Mouse (Mus musculus) CH12.LX (cell line): ENCODE results near the gene Atrnl1. TPM values are rescaled to one million over a fixed set of nuclear protein-coding genes. Genes with fewer than 3 reads are reported as not detected.

Experiments used
- DNase-seq: peaks from one replicate; pipeline ENCODE4 v3.0.0-alpha.2; 2013; ENCODE audit errors: extremely low read depth
- H3K27ac ChIP-seq: 2 replicates; pipeline ENCODE4 v1.5.1; 2012; ENCODE audit warnings: low read depth, mild to moderate bottlenecking, control low read depth, moderate library complexity; ENCODE audit not compliant: insufficient read depth
- H3K27me3 ChIP-seq: replicated peaks from 2 replicates; pipeline ENCODE3; 2012; ENCODE audit warnings: inconsistent platforms
- H3K36me3 ChIP-seq, 2 experiments: replicated peaks in 1 of 2; 2 replicates each; pipeline versions ENCODE3 to v1.6.1; 2012; ENCODE audit warnings: inconsistent platforms in 1 of 2, low read length in 1 of 2, mild to moderate bottlenecking in 1 of 2, mixed read lengths in 1 of 2, moderate library complexity in 1 of 2; ENCODE audit not compliant: control insufficient read depth in 1 of 2, insufficient read depth in 1 of 2
- H3K4me1 ChIP-seq, 2 experiments: 2 replicates each; pipeline ENCODE4 v1.6.1; 2012; ENCODE audit warnings: inconsistent platforms in 1 of 2, moderate library complexity in 1 of 2; ENCODE audit not compliant: insufficient read depth in 2 of 2, control insufficient read depth in 1 of 2
- H3K4me2 ChIP-seq: 2 replicates; pipeline ENCODE4 v1.6.1; 2012; ENCODE audit warnings: low read depth, mild to moderate bottlenecking, control low read depth; ENCODE audit not compliant: poor library complexity, insufficient read depth, severe bottlenecking
- H3K4me3 ChIP-seq, 3 experiments: fragments of 150-350 bp in 1 of 3; sonication (generic) in 1 of 3; replicated peaks in 1 of 3; 2 replicates each; pipeline versions ENCODE3 to v1.5.1; 2011 to 2012; ENCODE audit warnings: low read depth in 2 of 3, low read length in 2 of 3, mild to moderate bottlenecking in 2 of 3, moderate library complexity in 2 of 3, control low read depth in 1 of 3, improper control_type of control experiment in 1 of 3, inconsistent platforms in 1 of 3, mixed read lengths in 1 of 3; ENCODE audit not compliant: poor library complexity in 1 of 3
- H3K79me2 ChIP-seq: replicated peaks from 2 replicates; pipeline ENCODE4 v1.6.1; 2012; ENCODE audit warnings: mild to moderate bottlenecking, moderate library complexity; ENCODE audit not compliant: control insufficient read depth, poor library complexity, insufficient read depth, severe bottlenecking; ENCODE audit errors: extremely low read depth
- H3K9ac ChIP-seq: 2 replicates; pipeline ENCODE4 v1.6.1; 2012; ENCODE audit warnings: low read depth, mild to moderate bottlenecking, control low read depth, moderate library complexity; ENCODE audit not compliant: insufficient read depth
- H3K9me3 ChIP-seq: replicated peaks from 2 replicates; pipeline ENCODE3; 2012; ENCODE audit warnings: low read length, inconsistent platforms, mixed read lengths
- BHLHE40 ChIP-seq: IDR thresholded peaks from 2 replicates; pipeline ENCODE4 v1.6.1; 2011; ENCODE audit warnings: mild to moderate bottlenecking, low read depth, low read length, improper control_type of control experiment
- CHD2 ChIP-seq: IDR thresholded peaks from 2 replicates; pipeline ENCODE4 v1.6.1; 2011; ENCODE audit warnings: low read length, improper control_type of control experiment
- CTCF ChIP-seq, 2 experiments: IDR thresholded peaks in 1 of 2; conservative IDR thresholded peaks in 1 of 2; 2 replicates each; pipeline ENCODE4 v1.5.1; 2011 to 2012; ENCODE audit warnings: low read depth in 2 of 2, low read length in 2 of 2, improper control_type of control experiment in 1 of 2, inconsistent platforms in 1 of 2, mild to moderate bottlenecking in 1 of 2, moderate library complexity in 1 of 2
- ELF1 ChIP-seq: IDR thresholded peaks from 2 replicates; pipeline ENCODE4 v1.6.1; 2014; ENCODE audit warnings: low read depth, mild to moderate bottlenecking, inconsistent platforms, low read length, improper control_type of control experiment
- EP300 ChIP-seq: IDR thresholded peaks from 2 replicates; pipeline ENCODE4 v1.6.1; 2011; ENCODE audit warnings: low read length, improper control_type of control experiment
- GABPA ChIP-seq: IDR thresholded peaks from 2 replicates; pipeline ENCODE4 v1.6.1; 2012; ENCODE audit warnings: low read depth, low read length, improper control_type of control experiment, inconsistent platforms; ENCODE audit not compliant: insufficient replicate concordance
- HCFC1 ChIP-seq: IDR thresholded peaks from 2 replicates; pipeline ENCODE4 v1.6.1; 2012; ENCODE audit warnings: low read depth, mild to moderate bottlenecking, inconsistent platforms, low read length, improper control_type of control experiment
- IRF4 ChIP-seq: IDR thresholded peaks from 2 replicates; pipeline ENCODE4 v1.6.1; 2014; ENCODE audit warnings: low read depth, mild to moderate bottlenecking, inconsistent platforms, low read length, improper control_type of control experiment
- JUN ChIP-seq: IDR thresholded peaks from 2 replicates; pipeline ENCODE4 v1.6.1; 2011; ENCODE audit warnings: low read depth, mild to moderate bottlenecking, low read length, improper control_type of control experiment, moderate library complexity; ENCODE audit not compliant: insufficient read depth
- JUND ChIP-seq: conservative IDR thresholded peaks from 2 replicates; pipeline ENCODE4 v1.6.1; 2011; ENCODE audit warnings: low read depth, low read length, improper control_type of control experiment
- KAT2A ChIP-seq: IDR thresholded peaks from 2 replicates; pipeline ENCODE4 v1.6.1; 2012; ENCODE audit warnings: low read length, improper control_type of control experiment, inconsistent platforms; ENCODE audit not compliant: insufficient replicate concordance
- MAX ChIP-seq: IDR thresholded peaks from 2 replicates; pipeline ENCODE4 v1.6.1; 2011; ENCODE audit warnings: low read length, improper control_type of control experiment
- MAZ ChIP-seq: IDR thresholded peaks from 2 replicates; pipeline ENCODE4 v1.6.1; 2012; ENCODE audit warnings: low read depth, mild to moderate bottlenecking, inconsistent platforms, low read length, improper control_type of control experiment, moderate library complexity
- MEF2A ChIP-seq: IDR thresholded peaks from 2 replicates; pipeline ENCODE4 v1.6.1; 2014; ENCODE audit warnings: low read depth, mild to moderate bottlenecking, inconsistent platforms, low read length, improper control_type of control experiment, borderline replicate concordance
- MYC ChIP-seq: IDR thresholded peaks from 2 replicates; pipeline ENCODE4 v1.6.1; 2011; ENCODE audit warnings: low read depth, mild to moderate bottlenecking, improper control_type of control experiment, low read length
- NELFE ChIP-seq: IDR thresholded peaks from 2 replicates; pipeline ENCODE4 v1.6.1; 2011; ENCODE audit warnings: low read depth, low read length, improper control_type of control experiment
- NRF1 ChIP-seq: IDR thresholded peaks from 2 replicates; pipeline ENCODE4 v1.6.1; 2014; ENCODE audit warnings: low read depth, mild to moderate bottlenecking, inconsistent platforms, low read length, improper control_type of control experiment, moderate library complexity
- POLR2AphosphoS2 ChIP-seq: IDR thresholded peaks from 2 replicates; pipeline ENCODE4 v1.6.1; 2011; ENCODE audit warnings: low read depth, low read length, improper control_type of control experiment
- RAD21 ChIP-seq: IDR thresholded peaks from 2 replicates; pipeline ENCODE4 v1.6.1; 2011; ENCODE audit warnings: low read depth, mild to moderate bottlenecking, low read length, improper control_type of control experiment, moderate library complexity
- RCOR1 ChIP-seq: conservative IDR thresholded peaks from 2 replicates; pipeline ENCODE4 v1.6.1; 2012; ENCODE audit warnings: low read depth, mild to moderate bottlenecking, inconsistent platforms, low read length, improper control_type of control experiment
- SIN3A ChIP-seq: IDR thresholded peaks from 2 replicates; pipeline ENCODE4 v1.6.1; 2012; ENCODE audit warnings: low read length, improper control_type of control experiment, inconsistent platforms
- SMC3 ChIP-seq: IDR thresholded peaks from 2 replicates; pipeline ENCODE4 v1.6.1; 2011; ENCODE audit warnings: low read depth, low read length, improper control_type of control experiment
- TBP ChIP-seq: conservative IDR thresholded peaks from 2 replicates; pipeline ENCODE4 v1.6.1; 2011; ENCODE audit warnings: low read depth, low read length, improper control_type of control experiment
- UBTF ChIP-seq: IDR thresholded peaks from 2 replicates; pipeline ENCODE4 v1.6.1; 2012; ENCODE audit warnings: low read depth, mild to moderate bottlenecking, inconsistent platforms, low read length, improper control_type of control experiment, moderate library complexity
- USF1 ChIP-seq: IDR thresholded peaks from 2 replicates; pipeline ENCODE4 v1.6.1; 2014; ENCODE audit warnings: low read depth, mild to moderate bottlenecking, inconsistent platforms, low read length, improper control_type of control experiment
- USF2 ChIP-seq: conservative IDR thresholded peaks from 2 replicates; pipeline ENCODE4 v1.6.1; 2011; ENCODE audit warnings: low read depth, low read length, improper control_type of control experiment
- ZC3H11A ChIP-seq: IDR thresholded peaks from 2 replicates; pipeline ENCODE4 v1.6.1; 2012; ENCODE audit warnings: low read depth, mild to moderate bottlenecking, inconsistent platforms, low read length, improper control_type of control experiment
- ZKSCAN1 ChIP-seq: IDR thresholded peaks from 2 replicates; pipeline ENCODE4 v1.6.1; 2012; ENCODE audit warnings: low read depth, inconsistent platforms, low read length, improper control_type of control experiment, borderline replicate concordance
- ZMIZ1 ChIP-seq: IDR thresholded peaks from 2 replicates; pipeline ENCODE4 v1.6.1; 2012; ENCODE audit warnings: low read depth, mild to moderate bottlenecking, inconsistent platforms, low read length, improper control_type of control experiment
- dilution Hi-C: fragments of 300-500 bp; cut with MboI; formaldehyde crosslinking; loops from 2 replicates; pipeline ENCODE4 v1.14.3; 2020; ENCODE audit warnings: low sequenced_read_pairs; ENCODE audit not compliant: extremely low pct_unique_long_range_greater_than_20kb, extremely low pct_ligation_motif_present
- in situ Hi-C: fragments of 300-500 bp; cut with MboI; formaldehyde crosslinking; loops from 3 replicates; pipeline ENCODE4 v1.14.3; 2019; ENCODE audit warnings: low sequenced_read_pairs, low pct_ligation_motif_present, low pct_unique_long_range_greater_than_20kb, mixed read lengths
- polyA plus RNA-seq: library from polyadenylated mRNA; unstranded; fragments of >175 nt; gene quantifications from 2 replicates; pipeline ENCODE4 v1.2.1, GENCODE M21; 2012; ENCODE audit warnings: low read depth; ENCODE audit not compliant: insufficient read length
- total RNA-seq, 2 experiments: library from RNA; depleted of rRNA; stranded (reverse); fragments of 300-350 nt in 1 of 2; fragments of >200 nt in 1 of 2; gene quantifications; 2 replicates each; pipeline ENCODE4 v1.2.3; 2012 to 2014

Gene Atrnl1
- total and polyA plus RNA-seq, 3 experiments = 1.9 TPM

GRCm38 (mm10) chr19:58025053-58025452, 414.2 kb downstream of the Atrnl1 start:
- dilution Hi-C loops = no loop called here

GRCm38 (mm10) chr19:58029661-58030060, 418.8 kb downstream of the Atrnl1 start:
- Histone ChIP-seq H3K4me2 (no peak overlapping the region), H3K27ac (no peak overlapping the region), H3K79me2 (no peaks in the 10 kb centered on the region), H3K4me3 (no peak overlapping the region), H3K9me3 (peaks cover 4% of the 10 kb centered on the region), H3K9ac (no peak overlapping the region), H3K4me1 (no peaks in the 10 kb centered on the region), H3K27me3 (no peaks in the 10 kb centered on the region), H3K36me3 (no peaks in the 10 kb centered on the region)
- in situ Hi-C loops (no loop called here), dilution Hi-C loops (no loop called here)
- TF ChIP-seq SIN3A (no peak), NELFE (no peak), USF1 (no peak), RAD21 (no peak), KAT2A (no peak), JUND (no peak), NRF1 (no peak), ZKSCAN1 (no peak), MAZ (no peak), CTCF (conservative IDR thresholded peaks at IDR 0.05 in 1 of 2, IDR thresholded peaks at IDR 0.05 in 1 of 2; ENCODE audit: low read depth in 2 of 2, low read length in 2 of 2) (no peak), EP300 (no peak), MAX (no peak), RCOR1 (no peak), MYC (no peak), IRF4 (no peak), ZC3H11A (no peak), TBP (no peak)
- DNase-seq = no peak

More at GRCm38 (mm10) chr19:58025053-58025452, 414.2 kb downstream of the Atrnl1 start:
- TF ChIP-seq IRF4 (no peak), MEF2A (no peak), HCFC1 (no peak), UBTF (no peak), SMC3 (no peak), JUN (no peak), GABPA (no peak), USF2 (no peak), ZMIZ1 (no peak), POLR2AphosphoS2 (no peak), MAZ (no peak), ELF1 (no peak), JUND (no peak), BHLHE40 (no peak), KAT2A (no peak), CHD2 (no peak), CTCF (conservative IDR thresholded peaks at IDR 0.05 in 1 of 2, IDR thresholded peaks at IDR 0.05 in 1 of 2; ENCODE audit: low read depth in 2 of 2, low read length in 2 of 2) (no peak)
- Histone ChIP-seq H3K4me2 (no peak overlapping the region), H3K27ac (no peak overlapping the region), H3K4me3 (no peak overlapping the region), H3K9me3 (no peaks in the 10 kb centered on the region), H3K36me3 (no peaks in the 10 kb centered on the region), H3K9ac (no peak overlapping the region), H3K79me2 (no peaks in the 10 kb centered on the region), H3K27me3 (no peaks in the 10 kb centered on the region), H3K4me1 (no peaks in the 10 kb centered on the region)
- DNase-seq = no peak
- in situ Hi-C loops = no loop called here
